Mouse (Mus musculus) thymus, adult 2 months (tissue): ENCODE results near the gene Tshz2. TPM values are rescaled to one million over a fixed set of nuclear protein-coding genes. Genes with fewer than 3 reads are reported as not detected.

ENCODE experiments used
- DNase-seq: peaks from one replicate; pipeline ENCODE4 v3.0.0; 2021
- H3K27ac ChIP-seq: fragments of 200-500 bp; 2 replicates; pipeline ENCODE4 v1.5.1; 2012; ENCODE audit warnings: low read length, control low read depth; ENCODE audit not compliant: control insufficient read depth, insufficient read depth
- H3K27me3 ChIP-seq: fragments of 200-500 bp; 2 replicates; pipeline ENCODE4 v1.6.1; 2012; ENCODE audit warnings: mild to moderate bottlenecking, low read length, moderate library complexity, mixed read lengths; ENCODE audit not compliant: control insufficient read depth, insufficient read depth
- H3K36me3 ChIP-seq: fragments of 200-500 bp; 2 replicates; pipeline ENCODE4 v1.6.1; 2012; ENCODE audit warnings: mild to moderate bottlenecking, low read length, moderate library complexity; ENCODE audit not compliant: control insufficient read depth, insufficient read depth
- H3K4me1 ChIP-seq: fragments of 200-500 bp; replicated peaks from 2 replicates; pipeline ENCODE4 v1.6.1; 2012; ENCODE audit warnings: low read length; ENCODE audit not compliant: control insufficient read depth, insufficient read depth
- H3K4me3 ChIP-seq: fragments of 200-500 bp; 2 replicates; pipeline ENCODE4 v1.5.1; 2012; ENCODE audit warnings: mild to moderate bottlenecking, low read length, control low read depth, moderate library complexity; ENCODE audit not compliant: control insufficient read depth, insufficient read depth
- CTCF ChIP-seq: fragments of 200-500 bp; IDR thresholded peaks from 2 replicates; pipeline ENCODE4 v1.5.1; 2012; ENCODE audit warnings: mild to moderate bottlenecking, control low read depth, low read length, moderate library complexity, borderline replicate concordance; ENCODE audit not compliant: control insufficient read depth, poor library complexity, insufficient read depth; ENCODE audit errors: extremely low read depth
- POLR2A ChIP-seq: fragments of 200-500 bp; IDR thresholded peaks from 2 replicates; pipeline ENCODE4 v1.6.1; 2012; ENCODE audit warnings: mild to moderate bottlenecking, low read length, control low read depth, moderate library complexity; ENCODE audit not compliant: control insufficient read depth, poor library complexity, insufficient read depth; ENCODE audit errors: extremely low read depth
- WGBS: fragments of 180-500 bp; shearing (Covaris S2); methylation state at CpG from one replicate; pipeline ENCODE4 v1.1.7; 2018; 5-methylcytosine and 5-hydroxymethylcytosine counted together
- polyA plus RNA-seq: library from polyadenylated mRNA; depleted of rRNA; stranded (reverse); fragments of >200 nt; gene quantifications from 2 replicates; pipeline ENCODE4 v1.2.3, GENCODE M21; 2012

The Tshz2 gene
- polyA plus RNA-seq, 1 experiment = 2.5 TPM

GRCm38 (mm10) chr2:169940297-169941142, 307.7 kb downstream of the Tshz2 start:
- H3K36me3 ChIP-seq = no peaks in the 10 kb centered on the region
- no peak for TF ChIP-seq CTCF
- no peak for TF ChIP-seq POLR2A
- WGBS = 88% methylated on average over 16 of the region's 16 CpGs

DNA sequence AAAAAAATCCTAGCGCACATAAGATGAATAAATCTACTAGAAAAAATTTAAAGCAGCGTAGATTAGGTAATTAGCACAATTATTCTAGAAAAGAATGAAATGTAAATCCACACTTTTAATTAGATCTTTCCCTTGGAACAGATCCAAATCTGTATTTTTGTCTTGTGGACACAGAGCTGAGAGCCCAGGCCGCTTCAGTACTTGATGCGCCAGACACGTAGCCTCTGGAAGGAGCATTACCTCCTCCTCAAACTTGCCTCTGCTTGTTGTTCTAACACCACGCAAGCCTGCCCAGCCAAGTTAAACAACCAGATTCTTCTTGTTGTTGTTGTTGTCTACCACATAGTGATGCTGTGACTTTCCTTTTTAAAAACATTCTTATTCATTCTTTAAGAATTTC, 310.9 kb downstream of the Tshz2 start:
- no peak for DNase-seq
- H3K27me3 ChIP-seq = no peaks in the 10 kb centered on the region
- no peak overlapping the region for H3K27ac ChIP-seq
- TF ChIP-seq CTCF = no peak
- no peak for TF ChIP-seq POLR2A
- no peak overlapping the region for H3K4me3 ChIP-seq
- H3K36me3 ChIP-seq = no peaks in the 10 kb centered on the region
- no peaks in the 10 kb centered on the region for H3K4me1 ChIP-seq
- WGBS = 94% methylated on average over 6 of the region's 6 CpGs

More at GRCm38 (mm10) chr2:169940297-169941142, 307.7 kb downstream of the Tshz2 start:
- Histone ChIP-seq H3K27me3 (no peaks in the 10 kb centered on the region), H3K4me3 (no peak overlapping the region), H3K27ac (no peak overlapping the region), H3K4me1 (no peaks in the 10 kb centered on the region)
- DNase-seq = no peak

DNA sequence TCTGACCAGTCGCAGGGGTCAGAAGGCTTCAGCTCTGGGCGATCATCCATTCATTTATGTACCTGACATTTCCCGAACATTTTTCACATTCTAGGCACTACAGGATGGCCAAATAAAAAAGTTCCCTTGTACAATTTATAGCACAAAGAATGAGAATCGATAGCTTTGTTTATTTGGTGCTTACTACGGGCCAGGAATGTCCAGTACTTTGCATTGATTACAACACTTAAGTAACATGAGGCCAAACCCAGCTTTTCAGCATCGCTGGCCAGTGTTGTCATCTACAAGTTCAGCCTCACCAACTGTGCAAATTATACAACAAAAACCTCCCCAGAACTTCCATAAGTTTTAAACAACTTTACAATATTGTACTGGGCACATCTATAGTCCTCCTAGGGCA, 315.3 kb downstream of the Tshz2 start:
- H3K27ac ChIP-seq = no peak overlapping the region
- H3K4me1 ChIP-seq = no peaks in the 10 kb centered on the region
- H3K27me3 ChIP-seq = no peaks in the 10 kb centered on the region
- DNase-seq = no peak
- no peak overlapping the region for H3K4me3 ChIP-seq
- TF ChIP-seq POLR2A = no peak
- TF ChIP-seq CTCF = no peak
- WGBS = 91% methylated on average over 6 of the region's 6 CpGs
- no peaks in the 10 kb centered on the region for H3K36me3 ChIP-seq

DNA sequence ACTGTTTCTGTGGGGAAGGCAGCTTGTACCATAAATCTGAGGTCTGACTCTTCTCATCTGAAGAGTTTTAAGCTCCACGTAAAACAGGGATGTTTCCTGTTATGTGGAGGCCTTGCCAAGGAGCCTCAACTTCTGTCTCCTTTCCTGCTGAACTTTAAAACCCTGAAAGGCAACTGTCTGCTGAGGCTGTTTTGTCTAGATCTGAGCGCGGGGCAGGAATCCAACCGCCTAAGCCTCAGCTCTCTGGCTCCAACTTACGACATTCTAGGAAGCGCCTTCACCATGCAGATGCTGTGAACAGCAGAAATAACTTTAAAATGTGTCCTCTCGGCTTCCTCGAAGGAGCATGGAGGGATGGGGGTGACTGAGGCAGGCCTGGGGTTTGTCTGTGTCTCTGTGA, 318.2 kb downstream of the Tshz2 start:
- Histone ChIP-seq H3K4me3 (no peak overlapping the region), H3K36me3 (no peaks in the 10 kb centered on the region), H3K27ac (no peak overlapping the region), H3K4me1 (no peaks in the 10 kb centered on the region), H3K27me3 (no peaks in the 10 kb centered on the region)
- no peak for DNase-seq
- WGBS = 87% methylated on average over 8 of the region's 8 CpGs
- no peak for TF ChIP-seq POLR2A
- no peak for TF ChIP-seq CTCF

- 93% methylated on average over 2 of the region's 2 CpGs for WGBS
Measured at GRCm38 (mm10) chr2:169952981-169953380, 320.2 kb downstream of the Tshz2 start.

GRCm38 (mm10) chr2:169958736-169959573, 326.1 kb downstream of the Tshz2 start:
- 52% methylated on average over 17 of the region's 17 CpGs for WGBS
- H3K27me3 ChIP-seq = no peaks in the 10 kb centered on the region
- H3K4me3 ChIP-seq = no peak overlapping the region
- TF ChIP-seq CTCF (no peak), POLR2A (no peak)
- no peak overlapping the region for H3K27ac ChIP-seq
- H3K4me1 ChIP-seq = no peaks in the 10 kb centered on the region; the same call in none of the 2 replicates
- DNase-seq = no peak
- H3K36me3 ChIP-seq = no peaks in the 10 kb centered on the region

More at GRCm38 (mm10) chr2:169952981-169953380, 320.2 kb downstream of the Tshz2 start:
- no peak for DNase-seq
- Histone ChIP-seq H3K27me3 (no peaks in the 10 kb centered on the region), H3K4me1 (no peaks in the 10 kb centered on the region), H3K27ac (no peak overlapping the region), H3K36me3 (no peaks in the 10 kb centered on the region), H3K4me3 (no peak overlapping the region)
- no peak for TF ChIP-seq POLR2A
- TF ChIP-seq CTCF = no peak

- 25% methylated on average over 24 of the region's 24 CpGs for WGBS
- TF ChIP-seq POLR2A = no peak
- no peak for TF ChIP-seq CTCF
- H3K4me1 ChIP-seq = no peaks in the 10 kb centered on the region; the same call in none of the 2 replicates
- DNase-seq = no peak
- H3K27ac ChIP-seq = no peak overlapping the region
- H3K36me3 ChIP-seq = no peaks in the 10 kb centered on the region
- H3K4me3 ChIP-seq = no peak overlapping the region
- no peaks in the 10 kb centered on the region for H3K27me3 ChIP-seq
Measured at GRCm38 (mm10) chr2:169961463-169962230, 328.8 kb downstream of the Tshz2 start.
